Mouse (Mus musculus): Measurements from ENCODE around the gene Gm20388.

The Gm20388 gene

DNA sequence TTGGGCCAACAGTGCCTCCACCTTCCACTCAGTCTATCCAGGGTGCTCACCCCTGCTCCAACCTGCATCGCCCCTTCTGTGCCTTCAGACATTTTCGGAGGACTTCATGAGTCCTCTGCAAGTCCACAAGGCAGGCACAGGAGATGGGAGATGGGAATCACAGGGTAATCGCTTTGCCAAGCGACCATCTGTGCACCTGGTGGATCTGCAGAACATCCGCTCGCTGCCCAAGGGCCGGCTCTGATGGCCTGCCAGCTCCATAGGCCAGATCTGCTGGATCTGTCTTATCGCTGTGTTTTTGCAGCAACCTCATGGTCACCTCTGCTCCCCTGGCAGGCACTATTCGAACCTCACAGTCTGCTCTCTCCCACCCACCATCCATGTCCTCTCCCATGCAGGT, 1433.8 kb downstream of the Gm20388 start:
- peak; percentile 41 for DNase-seq

- no peak for DNase-seq
Measured at GRCm38 (mm10) chr8:121346175-121346574, 1435.5 kb downstream of the Gm20388 start.

GRCm38 (mm10) chr8:121346862-121347261, 1436.2 kb downstream of the Gm20388 start:
- DNase-seq = peak; percentile 28

DNA sequence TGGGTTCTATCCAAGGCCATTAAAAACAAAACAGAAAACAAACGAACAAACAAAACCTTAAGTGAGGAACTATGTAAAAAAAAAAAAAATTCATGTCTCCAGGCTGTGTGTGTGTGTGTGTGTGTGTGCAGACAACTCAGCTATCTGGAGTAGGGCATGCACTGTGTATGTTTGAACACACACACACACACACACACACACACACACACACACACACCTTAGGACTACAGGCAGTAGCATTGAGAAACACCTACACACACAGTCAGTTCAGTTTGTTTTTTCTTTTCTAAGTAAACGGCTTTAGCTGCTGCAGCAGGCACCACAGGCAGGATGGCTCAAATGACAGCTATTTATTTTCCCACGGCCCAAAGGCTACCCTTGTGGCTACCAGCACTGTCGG, 1438.4 kb downstream of the Gm20388 start:
- no peak for DNase-seq

- no peak for DNase-seq
Measured at GRCm38 (mm10) chr8:121350803-121351202, 1440.2 kb downstream of the Gm20388 start.

GRCm38 (mm10) chr8:121354844-121355243, 1444.2 kb downstream of the Gm20388 start:
- DNase-seq = no peak

GRCm38 (mm10) chr8:121357451-121357850, 1446.8 kb downstream of the Gm20388 start:
- DNase-seq = no peak

DNA sequence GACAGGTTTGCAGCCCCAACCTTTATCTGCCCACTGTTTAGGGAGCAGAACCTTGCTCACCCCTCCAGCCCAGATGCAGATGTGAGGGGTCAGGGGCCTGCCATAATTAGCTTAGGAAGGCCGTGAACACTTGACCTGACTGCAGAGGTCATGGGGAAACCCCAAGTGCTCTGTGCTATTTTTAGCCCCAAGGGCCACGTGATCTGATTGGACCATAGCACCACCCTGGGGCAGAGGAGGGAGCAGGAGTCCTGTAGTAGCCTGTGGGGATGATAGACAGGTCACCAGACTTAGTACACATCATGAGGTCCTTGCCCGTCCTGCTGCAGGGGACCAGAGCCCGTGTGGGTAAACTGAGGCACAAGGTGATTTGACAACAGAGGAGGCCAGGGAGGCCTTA, 1448.0 kb downstream of the Gm20388 start:
- DNase-seq = no peak

DNA sequence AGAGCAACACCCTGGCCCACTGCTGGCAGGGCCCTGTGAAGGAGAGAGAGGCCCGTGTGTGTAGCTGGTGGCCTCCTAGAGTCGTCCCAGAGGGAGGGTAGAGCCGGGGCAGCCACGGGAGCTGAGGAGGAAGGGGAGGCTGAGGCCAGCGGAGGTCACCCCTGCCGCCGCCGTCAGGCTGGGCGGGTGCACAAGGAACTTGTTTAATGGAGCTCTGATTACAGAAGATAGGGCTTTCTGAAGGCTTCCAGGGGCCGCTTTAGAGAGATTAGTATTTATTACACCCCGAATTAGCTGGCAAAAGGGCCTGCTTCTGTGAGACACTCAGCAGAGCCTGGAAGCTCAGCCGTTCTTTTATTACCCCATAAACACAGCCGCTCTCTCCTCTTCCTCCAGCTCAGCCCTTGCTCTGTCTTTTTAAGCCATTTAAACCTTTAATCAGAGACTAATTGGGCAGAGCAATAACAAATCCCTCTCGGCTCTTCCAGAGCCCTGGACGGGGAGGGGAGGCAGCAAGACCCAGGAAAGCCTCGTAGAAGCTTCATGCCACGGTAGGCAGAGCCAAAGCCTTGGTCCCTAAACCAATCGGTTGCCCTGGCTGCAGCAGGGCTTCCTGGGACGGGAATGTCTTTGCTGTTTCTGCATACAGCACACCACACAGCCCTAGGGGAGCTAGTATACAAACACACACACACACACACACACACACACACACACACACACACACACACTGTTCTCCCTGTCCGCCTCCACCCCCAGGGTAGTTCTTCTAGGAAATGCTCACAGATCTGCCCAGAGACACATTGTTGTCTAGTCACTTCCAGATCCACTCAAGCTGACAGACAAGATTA, 1448.7 kb downstream of the Gm20388 start:
- no peak for DNase-seq

DNA sequence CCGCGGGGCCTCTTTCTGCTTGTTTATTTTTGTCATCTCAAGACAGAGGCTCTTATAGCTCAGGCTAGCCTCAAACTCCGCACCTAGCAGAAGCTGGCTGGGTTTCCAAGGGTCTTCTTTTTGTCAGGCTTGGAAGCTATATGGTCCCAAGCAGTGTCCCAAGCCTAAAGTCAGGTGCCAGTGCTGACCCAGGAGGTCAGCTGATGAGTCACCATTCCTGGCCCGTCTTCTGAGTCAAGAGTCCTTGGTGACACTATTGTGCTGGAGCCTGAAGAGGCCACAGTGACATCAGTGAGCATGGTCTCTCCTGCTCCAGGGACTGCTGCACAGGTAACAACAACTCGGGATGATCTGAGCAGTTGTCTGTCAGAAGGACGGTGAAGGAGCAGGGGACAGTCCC, 1449.4 kb downstream of the Gm20388 start:
- no peak for DNase-seq

DNA sequence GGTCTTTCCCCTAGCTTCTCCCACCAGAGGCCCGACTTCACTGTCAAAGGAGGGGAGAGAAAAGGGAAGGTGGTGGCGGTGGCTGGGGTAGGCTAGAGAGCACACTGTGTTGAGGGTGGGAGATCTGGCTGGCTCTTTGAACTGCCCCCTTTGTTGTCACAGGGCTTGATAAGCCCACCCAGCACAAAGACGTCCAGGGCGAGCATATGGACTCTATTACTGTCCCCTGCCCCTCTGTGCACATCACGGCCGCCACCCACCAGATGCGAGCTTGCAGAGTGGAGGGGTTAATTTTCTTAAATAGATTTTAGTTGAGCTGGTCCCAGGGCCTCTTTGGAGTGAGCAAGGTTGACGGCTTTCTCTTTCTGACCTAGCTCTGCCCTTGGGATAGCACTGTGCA, 1450.5 kb downstream of the Gm20388 start:
- DNase-seq = no peak

DNA sequence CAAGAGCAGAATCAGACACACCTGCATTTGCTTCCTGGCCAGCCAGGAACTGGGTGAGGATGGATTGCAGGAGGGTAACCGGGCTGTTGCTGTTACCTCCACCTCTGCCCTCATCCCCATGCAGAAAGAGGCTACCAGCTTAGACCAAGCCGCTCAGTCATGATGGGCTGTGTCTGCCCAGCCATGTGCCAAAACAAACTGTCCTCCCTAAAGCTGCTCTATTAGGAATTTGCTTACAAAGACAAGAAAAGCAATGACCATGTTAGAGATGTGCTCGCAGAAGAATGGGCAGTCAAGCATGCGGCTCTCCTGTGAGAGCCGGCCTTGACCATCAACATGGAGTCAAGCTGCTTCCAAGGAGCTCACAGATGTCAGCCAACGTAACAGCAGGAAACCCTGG, 1454.0 kb downstream of the Gm20388 start:
- DNase-seq = no peak

DNA sequence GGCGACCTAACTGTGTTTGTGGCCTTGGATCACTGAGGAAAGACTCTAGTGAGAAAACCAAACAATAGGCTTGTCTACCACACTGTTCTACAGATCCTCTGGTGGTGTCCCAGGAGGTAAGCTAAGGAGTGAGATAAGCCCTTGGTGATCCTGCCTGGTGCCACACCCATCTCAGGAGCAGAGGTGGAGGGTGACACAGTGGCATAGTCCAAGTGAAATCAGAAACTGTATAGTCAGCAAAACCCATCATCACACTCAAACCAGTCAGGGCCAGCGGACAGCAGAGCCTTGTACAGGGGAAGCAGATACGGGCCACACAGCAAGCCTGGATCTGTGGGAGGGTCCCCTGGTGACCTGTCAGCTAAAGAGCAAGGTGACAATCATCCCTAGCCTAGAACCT, 1454.5 kb downstream of the Gm20388 start:
- DNase-seq = no peak

DNA sequence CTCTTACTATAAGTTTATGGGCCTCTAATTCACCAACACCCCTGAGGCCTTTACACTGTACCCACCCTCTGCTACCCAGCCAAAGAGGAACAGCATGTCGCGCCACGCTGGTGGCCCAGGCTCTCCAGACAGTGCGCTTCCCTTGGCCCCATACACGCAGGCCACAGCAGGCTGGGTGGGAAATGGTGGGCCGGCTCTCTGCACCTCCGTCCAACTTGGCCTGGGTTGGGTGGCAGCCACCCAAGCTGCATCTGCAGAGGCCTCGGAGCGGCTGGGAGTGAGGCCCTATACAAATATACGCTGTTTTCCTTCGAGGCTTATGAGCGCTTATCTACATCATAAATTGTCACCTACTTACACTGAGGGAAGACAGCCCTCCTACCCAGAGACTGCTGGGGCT, 1456.0 kb downstream of the Gm20388 start:
- no peak for DNase-seq

GRCm38 (mm10) chr8:121368799-121369198, 1458.2 kb downstream of the Gm20388 start:
- no peak for DNase-seq

DNA sequence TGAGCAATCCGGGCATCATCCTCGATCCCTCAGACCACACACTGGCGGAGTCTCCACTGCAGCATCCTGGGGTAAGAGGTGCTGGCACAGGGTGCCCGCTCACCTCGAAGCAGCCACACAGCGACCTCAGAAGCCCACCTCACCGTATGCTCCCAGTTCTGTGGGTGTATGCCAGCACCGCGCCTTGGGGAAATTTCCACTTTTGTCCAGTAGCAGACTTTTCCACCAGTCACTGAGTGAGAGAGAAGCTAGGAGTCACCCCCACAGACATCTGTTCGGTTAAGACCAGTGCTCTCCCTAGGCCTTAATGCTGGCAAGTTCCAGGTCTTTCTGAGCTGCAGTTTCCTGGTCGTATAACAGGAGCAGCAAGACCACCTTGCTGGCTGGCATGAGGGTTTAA, 1458.7 kb downstream of the Gm20388 start:
- no peak for DNase-seq

DNA sequence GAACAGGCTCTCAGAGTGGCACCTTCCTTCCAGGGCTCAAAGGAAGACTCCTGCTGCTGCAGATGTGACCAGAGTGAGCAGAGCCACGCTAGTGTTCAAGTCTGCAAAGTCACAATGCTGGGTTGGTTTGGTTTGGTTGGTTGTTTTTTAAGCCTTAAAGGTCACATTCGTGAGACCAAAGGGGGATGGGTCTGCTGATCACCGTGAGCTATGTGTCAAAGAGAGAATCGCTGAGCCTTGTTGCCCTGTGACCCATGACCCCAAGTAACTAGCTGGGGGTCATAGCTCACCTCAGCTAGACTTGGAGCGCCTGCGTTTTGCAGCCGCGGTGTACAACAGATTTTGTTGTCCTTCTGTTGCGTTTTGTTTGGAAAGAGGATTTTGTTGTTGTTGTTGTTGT, 1460.6 kb downstream of the Gm20388 start:
- no peak for DNase-seq

DNA sequence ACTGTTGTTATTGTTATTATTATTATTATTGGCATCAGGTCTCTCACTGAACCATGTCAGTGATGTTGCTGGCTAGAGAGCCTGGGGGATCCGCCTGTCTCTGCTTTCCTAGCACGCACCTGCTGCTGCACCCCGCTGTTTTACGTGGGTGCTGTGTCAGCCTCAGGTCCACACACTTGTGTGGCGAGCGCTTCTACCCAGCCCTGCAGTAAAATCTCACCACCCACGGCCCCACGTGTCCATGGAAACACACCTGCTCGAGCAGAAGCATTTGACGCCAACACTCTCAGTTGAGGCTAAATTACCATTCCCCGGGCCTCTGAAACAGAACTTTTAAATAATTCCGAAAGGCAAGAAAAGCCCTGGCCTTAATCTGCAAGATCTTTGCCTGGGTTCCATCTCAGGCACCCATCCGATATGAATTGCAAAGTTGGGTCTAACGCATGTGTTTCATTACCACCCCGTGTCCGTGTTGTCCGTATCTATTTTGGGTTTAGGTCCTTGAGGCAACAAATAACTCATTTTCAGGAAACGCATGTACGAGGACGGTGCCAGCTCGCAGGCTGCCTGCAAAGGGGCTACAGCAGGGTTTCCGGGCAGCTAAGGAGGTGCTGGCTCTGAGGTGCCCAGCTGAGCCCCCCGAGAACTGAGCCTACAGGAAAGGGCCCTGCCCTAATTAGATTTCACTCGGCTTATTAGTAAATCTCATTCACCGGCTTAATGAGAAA, 1461.4 kb downstream of the Gm20388 start:
- DNase-seq = no peak

GRCm38 (mm10) chr8:121372639-121372986, 1462.0 kb downstream of the Gm20388 start:
- DNase-seq = no peak

GRCm38 (mm10) chr8:121374284-121374683, 1463.6 kb downstream of the Gm20388 start:
- no peak for DNase-seq

GRCm38 (mm10) chr8:121374777-121375176, 1464.1 kb downstream of the Gm20388 start:
- peak; percentile 8 for DNase-seq

- DNase-seq = peak; percentile 15
Measured at GRCm38 (mm10) chr8:121376116-121376950, 1465.7 kb downstream of the Gm20388 start.

DNA sequence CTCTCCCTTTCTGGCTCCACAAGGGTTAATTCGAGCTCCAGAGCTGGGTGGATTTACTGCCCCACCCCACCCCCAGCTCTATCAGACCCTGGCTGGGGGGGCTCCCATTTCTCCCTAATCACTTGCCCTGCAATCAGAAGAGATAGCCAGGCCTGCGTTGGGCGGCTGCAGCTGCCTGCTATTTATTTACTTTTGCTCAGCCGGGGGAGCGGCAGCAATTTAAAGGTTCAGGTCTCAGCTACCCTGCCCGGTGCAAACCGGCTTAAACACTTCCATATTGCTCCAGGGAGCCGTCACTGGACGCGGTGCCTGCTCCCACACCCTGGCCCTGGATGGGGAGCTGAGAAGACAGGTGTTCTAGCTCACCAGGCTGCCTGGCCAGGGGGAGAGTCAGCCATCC, 1467.0 kb downstream of the Gm20388 start:
- DNase-seq = no peak

DNA sequence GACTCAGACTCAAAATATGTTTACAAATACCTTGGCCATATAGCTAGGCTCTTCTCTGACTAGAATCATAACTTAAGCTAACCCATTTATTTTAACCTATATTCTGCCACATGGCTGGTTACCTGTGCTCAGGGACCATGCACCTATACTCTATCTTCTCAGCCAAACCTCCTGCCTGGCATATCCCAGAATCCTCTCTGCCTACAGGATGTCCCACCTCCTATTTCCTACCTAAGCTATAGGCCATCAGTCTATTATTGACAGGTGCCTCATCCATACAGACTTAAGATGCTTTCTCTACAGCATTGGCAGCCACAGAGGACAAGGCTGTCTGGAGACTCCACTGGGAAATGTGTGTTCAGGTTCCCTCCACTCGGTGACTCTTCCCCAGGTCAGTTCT, 1468.7 kb downstream of the Gm20388 start:
- no peak for DNase-seq
